Mouse (Mus musculus) midbrain, embryonic 11.5 days (tissue): Measurements from ENCODE around the gene 2610301B20Rik. TPM values are rescaled to one million over a fixed set of nuclear protein-coding genes. Genes with fewer than 3 reads are reported as not detected.

Source experiments
- ATAC-seq: fragments of 200-750 bp; cut with Nextera tagmentation; 2 replicates; pipeline ENCODE4 v1.8.0; 2017; ENCODE audit warnings: moderate TSS enrichment, moderate library complexity; ENCODE audit not compliant: low FRiP score
- DNase-seq: peaks from one replicate; pipeline ENCODE4 v3.0.0; 2015; ENCODE audit warnings: low spot score; ENCODE audit errors: missing footprints
- H3K27ac ChIP-seq: fragments of 300-500 bp; sonication (generic); 2 replicates; pipeline ENCODE4 v1.5.1; 2014; ENCODE audit warnings: low read depth, low read length
- H3K27me3 ChIP-seq: fragments of 300-500 bp; sonication (generic); 2 replicates; pipeline ENCODE4 v1.6.1; 2014; ENCODE audit warnings: mild to moderate bottlenecking, low read length, moderate library complexity, mixed read lengths; ENCODE audit not compliant: control insufficient read depth, insufficient read depth
- H3K36me3 ChIP-seq: fragments of 300-500 bp; sonication (generic); 2 replicates; pipeline ENCODE4 v1.6.1; 2014; ENCODE audit warnings: mild to moderate bottlenecking, low read length, moderate library complexity, mixed read lengths; ENCODE audit not compliant: control insufficient read depth, insufficient read depth
- H3K4me1 ChIP-seq: fragments of 300-500 bp; sonication (generic); 2 replicates; pipeline ENCODE4 v1.6.1; 2014; ENCODE audit warnings: low read length; ENCODE audit not compliant: control insufficient read depth, insufficient read depth
- H3K4me2 ChIP-seq: fragments of 300-500 bp; sonication (generic); 2 replicates; pipeline ENCODE4 v1.6.1; 2014; ENCODE audit warnings: mild to moderate bottlenecking, moderate library complexity
- H3K4me3 ChIP-seq: fragments of 300-500 bp; sonication (generic); 2 replicates; pipeline ENCODE4 v1.5.1; 2014; ENCODE audit warnings: low read depth, low read length
- H3K9ac ChIP-seq: fragments of 300-500 bp; sonication (generic); 2 replicates; pipeline ENCODE4 v1.6.1; 2014; ENCODE audit warnings: low read length
- H3K9me3 ChIP-seq: fragments of 300-500 bp; sonication (generic); 2 replicates; pipeline ENCODE4 v1.6.1; 2016; ENCODE audit warnings: low read length; ENCODE audit not compliant: control insufficient read depth
- WGBS: fragments of 180-500 bp; shearing (Covaris S2); extraction: QIAGEN DNeasy Blood & Tissue Kit; methylation state at CpG from one replicate; pipeline ENCODE4 v1.1.7; 2014; 5-methylcytosine and 5-hydroxymethylcytosine counted together
- microRNA-seq: library from miRNA; unstranded; fragments of <30 nt; microRNA quantifications from one replicate; pipeline ENCODE4, GENCODE M21; 2017
- polyA plus RNA-seq: library from polyadenylated mRNA; unstranded; fragments of >200 nt; fragmentation: Nextera tagmentation; extraction: Ambion mirVana; gene quantifications from 2 replicates; pipeline ENCODE4 v1.2.1, GENCODE M21; 2014

Gene 2610301B20Rik
- polyA plus RNA-seq, 1 experiment from 2014 or later = 63.8 TPM

DNA sequence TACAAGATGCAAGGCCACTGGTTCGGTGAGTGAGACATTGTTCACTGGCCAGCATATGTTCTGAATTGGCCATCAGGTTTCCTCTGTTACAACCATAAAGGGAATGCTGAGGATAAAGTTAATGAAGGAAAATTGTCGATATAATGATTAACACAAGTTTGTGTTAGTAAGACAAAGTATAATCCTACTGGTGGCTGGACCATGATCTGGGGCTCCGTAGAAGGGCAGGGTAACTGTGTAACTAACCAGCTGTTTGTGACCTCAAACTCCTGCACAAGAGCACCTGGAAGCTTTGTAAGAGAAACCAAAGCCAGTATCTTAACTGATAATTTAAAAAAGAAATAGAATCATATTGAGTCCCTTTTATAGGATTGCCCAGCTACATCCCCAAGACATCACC is 55.4 kb downstream of the 2610301B20Rik start:
- no peak overlapping the region for H3K4me3 ChIP-seq
- no peaks in the 10 kb centered on the region for H3K9me3 ChIP-seq
- DNase-seq = no peak
- H3K4me2 ChIP-seq = no peak overlapping the region
- no peaks in the 10 kb centered on the region for H3K4me1 ChIP-seq
- H3K27me3 ChIP-seq = no peaks in the 10 kb centered on the region
- H3K27ac ChIP-seq = no peak overlapping the region
- WGBS = 95% methylated on average over 3 of the region's 3 CpGs
- no peak overlapping the region for H3K9ac ChIP-seq
- ATAC-seq = no peak
- no peaks in the 10 kb centered on the region for H3K36me3 ChIP-seq

DNA sequence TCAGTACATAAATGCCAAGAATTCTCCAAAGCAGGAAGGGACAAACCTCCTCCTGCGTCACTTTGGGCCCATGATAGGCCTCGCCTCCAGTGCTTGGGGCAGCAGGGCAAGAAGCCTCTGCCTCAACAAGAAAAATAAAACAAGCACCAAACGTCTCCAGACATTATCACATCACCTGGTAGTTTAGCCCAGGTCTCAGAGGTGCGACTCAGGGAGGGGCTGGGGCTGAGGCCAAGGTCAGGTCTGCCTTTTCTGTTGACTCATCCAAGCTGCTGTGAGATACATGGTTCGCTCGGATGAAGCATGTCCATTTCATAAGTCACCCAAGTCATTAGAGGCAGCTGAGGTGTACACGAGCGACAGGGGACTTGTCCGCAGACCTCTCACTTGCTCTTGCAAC is 56.7 kb downstream of the 2610301B20Rik start:
- Histone ChIP-seq H3K4me3 (no peak overlapping the region), H3K27ac (no peak overlapping the region), H3K27me3 (no peaks in the 10 kb centered on the region), H3K9me3 (no peaks in the 10 kb centered on the region), H3K36me3 (no peaks in the 10 kb centered on the region), H3K4me1 (no peaks in the 10 kb centered on the region), H3K9ac (no peak overlapping the region), H3K4me2 (no peak overlapping the region)
- 87% methylated on average over 9 of the region's 9 CpGs for WGBS
- ATAC-seq (no peak), DNase-seq (no peak)

DNA sequence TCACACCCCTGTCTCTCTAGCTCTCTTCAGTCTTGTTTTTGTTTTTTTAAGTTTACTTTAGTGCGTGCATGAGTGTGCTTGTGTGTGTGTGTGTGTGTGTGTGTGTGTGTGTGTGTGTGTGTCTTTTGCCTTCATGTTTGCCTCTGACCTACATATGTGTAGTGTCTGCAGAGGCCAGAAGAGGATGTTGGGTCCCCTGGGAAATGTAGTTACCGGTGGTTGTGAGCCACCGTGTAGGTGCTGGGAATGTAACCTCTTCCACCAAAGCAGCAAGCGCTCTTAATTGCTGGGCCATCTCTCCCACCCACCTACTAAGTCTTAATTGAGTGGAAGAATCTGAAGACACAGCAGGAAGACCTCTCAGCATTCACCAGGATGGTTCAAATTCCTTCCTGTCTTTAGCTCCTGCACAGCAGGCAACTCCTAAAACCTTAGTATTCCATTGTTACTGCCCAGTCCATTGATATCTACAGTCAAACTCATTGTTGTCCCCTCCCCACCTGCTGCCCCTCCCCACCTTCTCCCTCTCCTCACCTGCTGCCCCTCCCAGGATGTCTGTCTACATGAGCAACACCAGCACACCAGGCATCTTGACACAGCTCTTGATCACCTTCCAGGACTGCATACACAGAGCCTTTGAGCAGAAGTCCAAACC is 57.9 kb downstream of the 2610301B20Rik start:
- DNase-seq (no peak), ATAC-seq (no peak)
- no peak overlapping the region for H3K9ac ChIP-seq
- H3K4me1 ChIP-seq = no peaks in the 10 kb centered on the region
- no peak overlapping the region for H3K4me3 ChIP-seq
- no peaks in the 10 kb centered on the region for H3K36me3 ChIP-seq
- H3K4me2 ChIP-seq = no peak overlapping the region
- 21% methylated on average over 4 of the region's 4 CpGs for WGBS
- no peak overlapping the region for H3K27ac ChIP-seq
- H3K27me3 ChIP-seq = no peaks in the 10 kb centered on the region
- H3K9me3 ChIP-seq = no peaks in the 10 kb centered on the region

DNA sequence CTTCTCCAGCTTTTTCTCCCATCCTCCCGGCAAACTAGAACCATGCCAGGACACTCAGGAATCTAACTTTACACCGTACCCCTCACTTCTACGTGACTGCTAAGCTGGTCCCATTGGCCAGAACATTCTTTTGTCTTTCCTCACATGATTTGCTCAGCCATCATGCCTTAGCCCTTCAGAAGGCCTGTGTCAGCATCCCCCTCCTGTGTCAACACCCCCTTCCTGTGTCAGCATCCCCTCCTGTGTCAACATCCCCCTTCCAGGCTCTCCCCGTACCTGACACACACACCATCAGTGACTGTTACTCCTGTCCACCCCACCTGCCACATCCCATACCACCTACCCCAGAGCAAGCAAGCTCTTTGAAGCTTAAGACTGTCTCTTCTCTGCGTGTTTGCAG is 58.5 kb downstream of the 2610301B20Rik start:
- ATAC-seq (no peak), DNase-seq (no peak)
- no peaks in the 10 kb centered on the region for H3K9me3 ChIP-seq
- no peaks in the 10 kb centered on the region for H3K27me3 ChIP-seq
- no peak overlapping the region for H3K4me3 ChIP-seq
- H3K36me3 ChIP-seq = no peaks in the 10 kb centered on the region
- no peak overlapping the region for H3K9ac ChIP-seq
- H3K27ac ChIP-seq = no peak overlapping the region
- 78% methylated on average over 5 of the region's 5 CpGs for WGBS
- H3K4me2 ChIP-seq = no peak overlapping the region
- no peaks in the 10 kb centered on the region for H3K4me1 ChIP-seq

DNA sequence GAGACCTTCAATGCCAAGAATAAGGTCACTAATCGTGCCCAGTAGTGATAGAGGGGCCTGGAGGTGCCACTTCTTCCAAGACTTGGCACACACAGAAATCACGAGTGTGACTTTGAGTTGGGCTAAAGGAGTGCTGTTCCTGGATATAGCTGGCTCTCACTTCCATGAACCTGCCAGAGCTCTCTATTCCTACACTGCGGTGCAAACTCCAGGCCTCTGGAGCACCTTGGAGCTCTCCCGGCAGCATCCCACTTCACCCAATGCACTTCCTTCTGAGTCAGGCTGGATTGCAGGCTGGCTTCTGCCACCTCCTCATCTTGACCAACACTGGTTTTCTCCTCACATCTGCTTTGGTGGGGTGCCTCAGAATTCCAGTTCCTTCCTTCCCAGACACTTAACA is 62.5 kb downstream of the 2610301B20Rik start:
- DNase-seq = no peak

More for the DNA sequence above, 62.5 kb downstream of the 2610301B20Rik start:
- no peak overlapping the region for H3K4me3 ChIP-seq
- no peak for ATAC-seq
- no peak overlapping the region for H3K4me2 ChIP-seq
- H3K4me1 ChIP-seq = no peaks in the 10 kb centered on the region
- no peak overlapping the region for H3K27ac ChIP-seq
- WGBS = 82% methylated on average over 4 of the region's 4 CpGs
- H3K27me3 ChIP-seq = no peaks in the 10 kb centered on the region
- H3K36me3 ChIP-seq = no peaks in the 10 kb centered on the region
- H3K9ac ChIP-seq = no peak overlapping the region
- H3K9me3 ChIP-seq = no peaks in the 10 kb centered on the region

Small RNAs within 50 kb of the gene (microRNA-seq; reads per million reads assigned to microRNA genes)
- not detected for gene Mir3471-1
- gene n-TSaga9 = 7.0 reads per million, percentile 26 among the genes with 10 or more reads in this experiment
